Mouse (Mus musculus): ENCODE measurements around the gene Hrg. TPM values are rescaled to one million over a fixed set of nuclear protein-coding genes. Genes with fewer than 3 reads are reported as not detected.

The Hrg gene
- polyA plus RNA-seq, 1 experiment from 2014 or later: 0.19 TPM

GRCm38 (mm10) chr16:22919971-22920854 is 30.7 kb upstream of the Hrg start:
- H3K4me3 ChIP-seq (ENCODE audit: low read depth, low read length): no peak overlapping the region
- no peaks in the 10 kb centered on the region for H3K4me1 ChIP-seq (ENCODE audit: control insufficient read depth, insufficient read depth, low read length)
- ATAC-seq (ENCODE audit: insufficient read depth, low FRiP score, low TSS enrichment) (no peak), DNase-seq (ENCODE audit: low spot score) (no peak)
- no peaks in the 10 kb centered on the region for H3K36me3 ChIP-seq (ENCODE audit: control insufficient read depth, insufficient read depth, low read length)
- H3K27me3 ChIP-seq (ENCODE audit: control insufficient read depth, insufficient read depth, low read length): no peaks in the 10 kb centered on the region
- 72% methylated on average over 18 of the region's 18 CpGs for WGBS
- no peak overlapping the region for H3K27ac ChIP-seq (ENCODE audit: low read depth, low read length)
- H3K4me2 ChIP-seq (ENCODE audit: low read depth): no peak overlapping the region
- H3K9ac ChIP-seq (ENCODE audit: low read length): no peak overlapping the region
- H3K9me3 ChIP-seq (ENCODE audit: control insufficient read depth, low read length): no peaks in the 10 kb centered on the region

- no peak for DNase-seq (ENCODE audit: low spot score)
These were observed 29.1 kb upstream of the Hrg start for GRCm38 (mm10) chr16:22921761-22922160.

GRCm38 (mm10) chr16:22922433-22922832 is 28.4 kb upstream of the Hrg start:
- Histone ChIP-seq H3K27me3 (ENCODE audit: control insufficient read depth, insufficient read depth, low read length) (no peaks in the 10 kb centered on the region), H3K4me3 (ENCODE audit: low read depth, low read length) (no peak overlapping the region), H3K9me3 (ENCODE audit: control insufficient read depth, low read length) (no peaks in the 10 kb centered on the region), H3K9ac (ENCODE audit: low read length) (no peak overlapping the region), H3K27ac (ENCODE audit: low read depth, low read length) (no peak overlapping the region), H3K36me3 (ENCODE audit: control insufficient read depth, insufficient read depth, low read length) (no peaks in the 10 kb centered on the region), H3K4me1 (ENCODE audit: control insufficient read depth, insufficient read depth, low read length) (no peaks in the 10 kb centered on the region), H3K4me2 (ENCODE audit: low read depth) (no peak overlapping the region)
- DNase-seq (ENCODE audit: low spot score) (no peak), ATAC-seq (ENCODE audit: insufficient read depth, low FRiP score, low TSS enrichment) (no peak)
- WGBS: 81% methylated on average over 4 of the region's 4 CpGs

More at GRCm38 (mm10) chr16:22921761-22922160, 29.1 kb upstream of the Hrg start:
- Histone ChIP-seq H3K27ac (ENCODE audit: low read depth, low read length) (no peak overlapping the region), H3K36me3 (ENCODE audit: control insufficient read depth, insufficient read depth, low read length) (no peaks in the 10 kb centered on the region), H3K9ac (ENCODE audit: low read length) (no peak overlapping the region), H3K4me2 (ENCODE audit: low read depth) (no peak overlapping the region), H3K4me1 (ENCODE audit: control insufficient read depth, insufficient read depth, low read length) (no peaks in the 10 kb centered on the region), H3K4me3 (ENCODE audit: low read depth, low read length) (no peak overlapping the region), H3K9me3 (ENCODE audit: control insufficient read depth, low read length) (no peaks in the 10 kb centered on the region), H3K27me3 (ENCODE audit: control insufficient read depth, insufficient read depth, low read length) (no peaks in the 10 kb centered on the region)
- 95% methylated on average over 5 of the region's 5 CpGs for WGBS
- no peak for ATAC-seq (ENCODE audit: insufficient read depth, low FRiP score, low TSS enrichment)

DNA sequence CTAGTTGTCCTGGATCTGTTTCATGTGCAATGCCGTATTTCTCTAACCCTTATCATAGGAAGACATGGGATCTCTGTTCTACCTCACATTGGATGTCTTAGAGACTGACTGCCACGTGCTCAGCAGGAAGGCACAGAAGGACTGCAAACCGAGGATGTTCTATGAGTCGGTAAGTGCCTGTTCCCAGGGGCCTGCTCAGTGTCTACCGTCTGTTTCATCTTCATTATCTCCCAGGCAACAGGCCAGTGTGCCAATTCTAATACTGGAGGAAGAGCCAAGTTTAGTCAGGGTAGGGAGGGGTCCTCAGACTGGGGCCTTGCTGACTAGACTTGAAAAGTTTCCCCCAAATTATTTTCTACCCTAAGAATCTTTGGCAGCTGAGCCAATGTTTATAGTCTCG is 21.3 kb upstream of the Hrg start:
- ATAC-seq (ENCODE audit: insufficient read depth, low FRiP score, low TSS enrichment): no peak
- H3K27me3 ChIP-seq (ENCODE audit: control insufficient read depth, insufficient read depth, low read length): no peaks in the 10 kb centered on the region
- no peak overlapping the region for H3K4me2 ChIP-seq (ENCODE audit: low read depth)
- H3K9me3 ChIP-seq (ENCODE audit: control insufficient read depth, low read length): no peaks in the 10 kb centered on the region
- no peak overlapping the region for H3K27ac ChIP-seq (ENCODE audit: low read depth, low read length)
- H3K4me3 ChIP-seq (ENCODE audit: low read depth, low read length): no peak overlapping the region
- no peaks in the 10 kb centered on the region for H3K36me3 ChIP-seq (ENCODE audit: control insufficient read depth, insufficient read depth, low read length)
- WGBS: 80% methylated on average over 6 of the region's 6 CpGs
- no peak for DNase-seq (ENCODE audit: low spot score)
- no peaks in the 10 kb centered on the region for H3K4me1 ChIP-seq (ENCODE audit: control insufficient read depth, insufficient read depth, low read length)
- H3K9ac ChIP-seq (ENCODE audit: low read length): no peak overlapping the region

DNA sequence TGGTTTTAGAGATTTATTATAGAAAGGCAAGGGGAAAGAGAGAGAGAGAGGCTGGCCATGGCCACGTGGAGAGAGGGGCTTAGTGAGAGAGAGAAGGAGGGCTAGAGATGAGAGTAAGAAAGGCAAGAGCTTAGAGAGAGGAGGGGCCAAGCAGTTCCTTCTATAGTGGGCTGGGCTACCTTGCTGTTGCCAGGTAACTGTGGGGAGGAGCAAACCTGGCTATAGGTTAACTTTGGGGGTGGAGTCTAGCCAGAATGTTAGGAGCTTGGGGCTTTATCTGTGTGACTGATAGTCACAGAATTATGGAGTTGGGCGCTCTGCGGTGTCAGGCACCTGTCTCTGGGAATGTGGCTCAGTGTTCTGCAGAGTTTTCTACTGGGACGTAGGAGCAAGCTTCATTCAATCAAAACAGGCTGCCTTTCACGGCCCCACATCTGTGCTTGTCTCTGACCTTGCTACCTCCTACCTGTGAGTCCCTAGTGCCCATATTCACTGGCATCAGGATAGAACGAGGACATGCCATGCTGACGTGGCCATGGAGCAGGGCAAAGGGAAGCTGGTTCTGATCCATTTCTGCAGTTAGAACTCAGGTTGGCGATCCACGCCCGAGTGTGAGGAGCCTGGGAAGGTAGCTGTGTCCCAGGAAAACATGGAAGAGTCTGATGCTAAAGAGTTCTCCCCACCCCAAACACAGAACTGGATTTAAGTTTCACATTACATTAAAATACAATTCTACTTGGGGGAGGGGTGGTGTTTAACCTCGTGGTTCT is 19.3 kb upstream of the Hrg start:
- Histone ChIP-seq H3K4me1 (ENCODE audit: control insufficient read depth, insufficient read depth, low read length) (no peaks in the 10 kb centered on the region), H3K36me3 (ENCODE audit: control insufficient read depth, insufficient read depth, low read length) (no peaks in the 10 kb centered on the region), H3K9ac (ENCODE audit: low read length) (no peak overlapping the region), H3K4me2 (ENCODE audit: low read depth) (no peak overlapping the region), H3K27ac (ENCODE audit: low read depth, low read length) (no peak overlapping the region), H3K9me3 (ENCODE audit: control insufficient read depth, low read length) (no peaks in the 10 kb centered on the region), H3K4me3 (ENCODE audit: low read depth, low read length) (no peak overlapping the region), H3K27me3 (ENCODE audit: control insufficient read depth, insufficient read depth, low read length) (no peaks in the 10 kb centered on the region)
- ATAC-seq (ENCODE audit: insufficient read depth, low FRiP score, low TSS enrichment): no peak
- DNase-seq (ENCODE audit: low spot score): no peak
- 91% methylated on average over 11 of the region's 11 CpGs for WGBS

DNA sequence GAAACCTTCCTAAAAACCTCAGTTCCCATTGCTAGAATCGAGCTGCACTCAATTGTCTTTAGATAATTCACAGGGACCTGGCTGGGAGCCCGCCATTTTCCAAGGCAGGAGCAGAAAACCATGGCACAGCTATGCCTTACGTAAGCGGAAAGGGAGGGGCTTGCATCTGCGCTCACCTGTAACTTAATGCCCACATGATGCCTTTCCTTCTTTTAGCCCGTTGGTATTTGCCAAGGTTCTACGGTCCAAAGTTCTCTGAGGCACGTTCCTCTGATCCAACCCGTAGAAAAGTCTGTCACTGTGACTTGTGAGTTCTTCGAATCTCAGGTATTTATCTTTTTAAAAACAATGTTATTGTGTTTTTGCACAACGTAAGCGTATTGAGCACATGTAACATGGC is 13.2 kb upstream of the Hrg start:
- Histone ChIP-seq H3K4me3 (ENCODE audit: low read depth, low read length) (no peak overlapping the region), H3K9me3 (ENCODE audit: control insufficient read depth, low read length) (no peaks in the 10 kb centered on the region), H3K27me3 (ENCODE audit: control insufficient read depth, insufficient read depth, low read length) (no peaks in the 10 kb centered on the region), H3K4me2 (ENCODE audit: low read depth) (no peak overlapping the region), H3K4me1 (ENCODE audit: control insufficient read depth, insufficient read depth, low read length) (no peaks in the 10 kb centered on the region), H3K9ac (ENCODE audit: low read length) (no peak overlapping the region), H3K27ac (ENCODE audit: low read depth, low read length) (no peak overlapping the region), H3K36me3 (ENCODE audit: control insufficient read depth, insufficient read depth, low read length) (no peaks in the 10 kb centered on the region)
- DNase-seq (ENCODE audit: low spot score) (no peak), ATAC-seq (ENCODE audit: insufficient read depth, low FRiP score, low TSS enrichment) (no peak)
- 90% methylated on average over 12 of the region's 12 CpGs for WGBS

DNA sequence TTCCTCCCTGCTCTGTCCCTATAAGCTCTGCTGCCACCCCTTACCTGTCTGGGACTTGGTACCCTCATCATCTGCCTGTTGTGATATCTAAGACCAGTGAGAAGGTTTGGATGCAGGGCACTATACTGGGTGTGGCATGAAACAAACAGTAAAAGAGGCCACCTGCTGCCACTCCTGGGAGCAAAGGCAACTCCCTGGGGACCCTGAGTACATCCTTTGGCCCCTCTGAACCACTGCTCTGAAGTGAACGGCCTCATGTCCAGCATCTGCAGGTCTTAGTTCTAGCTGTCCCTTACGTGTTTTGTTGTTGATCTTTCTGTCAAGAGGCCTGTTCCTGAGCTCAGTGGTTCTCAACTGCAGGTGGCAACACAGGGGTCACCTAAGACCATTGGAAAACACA is 12.3 kb upstream of the Hrg start:
- H3K27me3 ChIP-seq (ENCODE audit: control insufficient read depth, insufficient read depth, low read length): no peaks in the 10 kb centered on the region
- DNase-seq (ENCODE audit: low spot score) (no peak), ATAC-seq (ENCODE audit: insufficient read depth, low FRiP score, low TSS enrichment) (no peak)
- no peak overlapping the region for H3K4me2 ChIP-seq (ENCODE audit: low read depth)
- WGBS: 77% methylated on average over 2 of the region's 2 CpGs
- H3K4me1 ChIP-seq (ENCODE audit: control insufficient read depth, insufficient read depth, low read length): no peaks in the 10 kb centered on the region
- H3K9ac ChIP-seq (ENCODE audit: low read length): no peak overlapping the region
- no peak overlapping the region for H3K4me3 ChIP-seq (ENCODE audit: low read depth, low read length)
- H3K27ac ChIP-seq (ENCODE audit: low read depth, low read length): no peak overlapping the region
- H3K9me3 ChIP-seq (ENCODE audit: control insufficient read depth, low read length): no peaks in the 10 kb centered on the region
- H3K36me3 ChIP-seq (ENCODE audit: control insufficient read depth, insufficient read depth, low read length): no peaks in the 10 kb centered on the region

- Histone ChIP-seq H3K4me1 (ENCODE audit: control insufficient read depth, insufficient read depth, low read length) (no peaks in the 10 kb centered on the region), H3K36me3 (ENCODE audit: control insufficient read depth, insufficient read depth, low read length) (no peaks in the 10 kb centered on the region), H3K4me3 (ENCODE audit: low read depth, low read length) (no peak overlapping the region), H3K9ac (ENCODE audit: low read length) (no peak overlapping the region), H3K27me3 (ENCODE audit: control insufficient read depth, insufficient read depth, low read length) (no peaks in the 10 kb centered on the region), H3K27ac (ENCODE audit: low read depth, low read length) (no peak overlapping the region), H3K4me2 (ENCODE audit: low read depth) (no peak overlapping the region), H3K9me3 (ENCODE audit: control insufficient read depth, low read length) (no peaks in the 10 kb centered on the region)
- ATAC-seq (ENCODE audit: insufficient read depth, low FRiP score, low TSS enrichment) (no peak), DNase-seq (ENCODE audit: low spot score) (no peak)
- 87% methylated on average over 8 of the region's 8 CpGs for WGBS
These were observed 11.7 kb upstream of the Hrg start for GRCm38 (mm10) chr16:22939120-22939695.

Data from neural tube, embryonic 11.5 days (tissue).